Mouse (Mus musculus) stomach, embryonic 14.5 days (tissue): Measurements from ENCODE around the gene Grm4. TPM values are rescaled to one million over a fixed set of nuclear protein-coding genes. Genes with fewer than 3 reads are reported as not detected.

Experiments
- polyA plus RNA-seq: library from polyadenylated mRNA; unstranded; fragments of >200 nt; fragmentation: Nextera tagmentation; extraction: Ambion mirVana; gene quantifications from 2 replicates; pipeline ENCODE4 v1.2.1, GENCODE M21; 2014

Gene Grm4
- polyA plus RNA-seq, 1 experiment from 2014 or later: 0.17 TPM

Other genes starting within 250 kb of the Grm4 start
- gene Hmga1, start 35.1 kb upstream of the Grm4 start, polyA plus RNA-seq: 231 and 239 TPM in 2 replicates
- gene AI413582, start 44.4 kb upstream of the Grm4 start, polyA plus RNA-seq: 22.6 and 24.3 TPM in 2 replicates
- 42.8 and 44.2 TPM in 2 replicates for gene Nudt3, start 102.1 kb upstream of the Grm4 start, polyA plus RNA-seq
- gene RPS10-NUDT3, start 113.8 kb upstream of the Grm4 start, polyA plus RNA-seq: not detected in 2 replicates
- 1,169 and 1,246 TPM in 2 replicates for gene Rps10, start 115.3 kb upstream of the Grm4 start, polyA plus RNA-seq
- gene Pacsin1, start 134.1 kb upstream of the Grm4 start, polyA plus RNA-seq: 1.8 and 2.3 TPM in 2 replicates
- gene Spdef, start 207.6 kb upstream of the Grm4 start, polyA plus RNA-seq: 13.8 and 18.1 TPM in 2 replicates